Mouse (Mus musculus): ENCODE measurements around the gene Sltm. TPM values are rescaled to one million over a fixed set of nuclear protein-coding genes. Genes with fewer than 3 reads are reported as not detected.
A peak's percentile ranks its signal among the peaks of the same experiment; 100 is the strongest.

Sltm gene
- polyA plus RNA-seq, 1 experiment from 2014 or later: 74.4 TPM

DNA sequence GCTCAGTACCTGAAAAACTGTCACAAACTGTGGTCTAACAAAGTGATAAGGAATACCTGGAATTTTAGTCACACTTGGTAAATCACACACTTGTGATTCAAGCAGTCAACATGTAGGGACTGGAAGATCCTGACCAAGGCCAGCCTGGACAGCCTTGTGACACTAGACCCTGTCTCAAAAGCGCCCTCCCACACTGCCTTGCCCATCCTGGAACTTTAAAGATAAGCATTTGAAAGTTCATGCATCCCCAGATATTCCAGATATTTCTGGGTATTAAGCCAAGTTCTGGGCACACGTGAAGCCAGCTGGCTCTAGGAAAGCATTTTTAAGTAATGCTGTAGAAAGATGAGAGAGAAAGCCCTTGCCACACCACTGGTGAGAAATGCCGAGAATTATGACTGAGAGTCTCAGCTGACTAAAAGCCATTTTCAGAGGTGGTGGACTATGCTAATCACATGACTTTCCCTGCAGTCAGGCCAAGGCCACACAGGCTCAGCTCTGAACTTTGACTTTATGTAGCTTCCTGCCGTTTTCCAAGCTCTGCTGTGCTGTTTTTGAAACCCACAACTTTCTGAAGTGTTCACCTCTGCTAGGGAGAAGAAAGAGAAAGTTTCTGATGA lies 32.5 kb upstream of the Sltm start:
- Histone ChIP-seq H3K9me3 (ENCODE audit: control insufficient read depth, low read length) (no peaks in the 10 kb centered on the region), H3K4me2 (ENCODE audit: low read depth, low read length) (no peak overlapping the region), H3K9ac (replicated peaks; ENCODE audit: low read depth, low read length) (no peak overlapping the region), H3K27me3 (ENCODE audit: control insufficient read depth, insufficient read depth, low read length) (no peaks in the 10 kb centered on the region), H3K27ac (ENCODE audit: low read depth, low read length) (no peak overlapping the region), H3K4me3 (ENCODE audit: low read depth, low read length) (no peak overlapping the region), H3K36me3 (ENCODE audit: control insufficient read depth, insufficient read depth, low read length) (no peaks in the 10 kb centered on the region), H3K4me1 (ENCODE audit: control insufficient read depth, insufficient read depth, low read length) (no peaks in the 10 kb centered on the region)
- no peak for ATAC-seq (ENCODE audit: low read depth)
- 82% methylated on average over 4 of the region's 4 CpGs for WGBS

DNA sequence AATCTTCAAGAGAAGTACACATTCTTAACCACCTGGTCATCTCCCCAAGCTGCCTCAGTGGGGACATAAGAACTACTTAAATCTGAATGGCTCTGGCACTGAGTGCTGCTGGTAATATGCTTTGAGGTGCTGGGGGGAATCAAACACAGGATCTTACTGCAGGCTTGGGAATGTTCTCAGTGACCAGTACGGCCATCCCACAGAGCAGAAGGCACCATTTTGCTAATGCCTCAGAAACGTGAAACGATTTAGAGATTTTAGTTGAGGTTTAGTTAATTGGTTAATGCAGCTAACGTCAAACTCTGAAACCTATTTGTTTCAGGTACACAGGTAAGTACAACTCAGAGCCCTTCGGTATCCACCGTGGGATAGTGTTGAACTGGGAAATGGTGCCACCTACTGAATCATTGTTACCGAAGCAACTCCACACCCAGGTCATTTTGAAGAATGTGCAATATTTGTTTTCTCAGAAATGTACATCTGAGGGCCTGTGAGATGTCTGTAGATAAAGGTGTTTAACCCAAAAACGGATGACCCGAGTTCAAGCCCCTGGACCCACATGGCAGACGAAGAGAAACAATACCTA lies 31.5 kb upstream of the Sltm start:
- Histone ChIP-seq H3K4me1 (ENCODE audit: control insufficient read depth, insufficient read depth, low read length) (no peaks in the 10 kb centered on the region), H3K9ac (replicated peaks; ENCODE audit: low read depth, low read length) (no peak overlapping the region), H3K4me3 (ENCODE audit: low read depth, low read length) (no peak overlapping the region), H3K27ac (ENCODE audit: low read depth, low read length) (no peak overlapping the region), H3K9me3 (ENCODE audit: control insufficient read depth, low read length) (no peaks in the 10 kb centered on the region), H3K4me2 (ENCODE audit: low read depth, low read length) (no peak overlapping the region), H3K36me3 (ENCODE audit: control insufficient read depth, insufficient read depth, low read length) (no peaks in the 10 kb centered on the region), H3K27me3 (ENCODE audit: control insufficient read depth, insufficient read depth, low read length) (no peaks in the 10 kb centered on the region)
- no peak for ATAC-seq (ENCODE audit: low read depth)
- WGBS: 73% methylated on average over 10 of the region's 10 CpGs

DNA sequence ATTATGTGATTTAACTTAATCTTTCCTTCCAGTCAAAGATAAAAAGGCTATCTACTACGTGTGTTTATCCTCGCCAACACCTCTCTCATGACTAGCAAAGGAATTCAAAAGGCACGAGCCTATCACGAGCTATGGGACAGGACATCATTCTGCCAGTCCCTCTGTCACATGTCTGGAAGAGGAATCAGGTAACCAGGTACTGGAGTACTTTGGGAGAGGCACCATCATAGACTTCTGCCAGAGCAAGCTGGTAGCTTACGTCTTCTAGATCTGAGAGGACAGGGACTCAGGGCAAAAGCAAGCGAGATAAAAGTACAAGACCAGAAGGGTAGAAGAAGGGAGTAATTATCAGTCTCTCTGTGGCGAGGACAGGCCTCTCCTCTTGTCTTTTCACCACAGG lies 30.9 kb upstream of the Sltm start:
- 84% methylated on average over 7 of the region's 7 CpGs for WGBS
- no peaks in the 10 kb centered on the region for H3K4me1 ChIP-seq (ENCODE audit: control insufficient read depth, insufficient read depth, low read length)

DNA sequence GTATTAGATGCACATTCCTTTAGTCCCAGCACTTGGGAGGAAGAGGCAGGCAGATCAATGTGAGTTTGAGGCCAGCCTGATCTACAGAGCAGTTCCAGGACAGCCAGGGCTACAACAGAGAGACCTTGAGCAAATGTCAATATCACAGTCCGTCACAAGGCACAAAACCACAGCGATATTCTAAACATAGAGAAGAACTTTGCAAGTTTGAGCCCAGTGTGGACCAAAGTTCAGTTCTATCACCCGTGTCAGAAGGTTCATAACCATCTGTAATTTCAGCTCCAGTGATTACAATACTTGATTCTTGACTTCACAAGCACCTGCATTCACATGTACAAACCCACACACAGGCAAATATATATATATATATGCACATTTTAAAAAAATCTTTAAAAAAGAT lies 21.9 kb upstream of the Sltm start:
- no peak for ATAC-seq (ENCODE audit: low read depth)
- Histone ChIP-seq H3K4me3 (ENCODE audit: low read depth, low read length) (no peak overlapping the region), H3K36me3 (ENCODE audit: control insufficient read depth, insufficient read depth, low read length) (no peaks in the 10 kb centered on the region), H3K27ac (ENCODE audit: low read depth, low read length) (no peak overlapping the region), H3K4me2 (ENCODE audit: low read depth, low read length) (no peak overlapping the region), H3K9me3 (ENCODE audit: control insufficient read depth, low read length) (no peaks in the 10 kb centered on the region), H3K27me3 (ENCODE audit: control insufficient read depth, insufficient read depth, low read length) (no peaks in the 10 kb centered on the region), H3K9ac (replicated peaks; ENCODE audit: low read depth, low read length) (no peak overlapping the region), H3K4me1 (ENCODE audit: control insufficient read depth, insufficient read depth, low read length) (no peaks in the 10 kb centered on the region)
- 89% methylated on average over 3 of the region's 3 CpGs for WGBS

More for the DNA sequence above, 30.9 kb upstream of the Sltm start:
- Histone ChIP-seq H3K9me3 (ENCODE audit: control insufficient read depth, low read length) (no peaks in the 10 kb centered on the region), H3K4me2 (ENCODE audit: low read depth, low read length) (no peak overlapping the region), H3K27ac (ENCODE audit: low read depth, low read length) (no peak overlapping the region), H3K27me3 (ENCODE audit: control insufficient read depth, insufficient read depth, low read length) (no peaks in the 10 kb centered on the region), H3K9ac (replicated peaks; ENCODE audit: low read depth, low read length) (no peak overlapping the region), H3K36me3 (ENCODE audit: control insufficient read depth, insufficient read depth, low read length) (no peaks in the 10 kb centered on the region), H3K4me3 (ENCODE audit: low read depth, low read length) (no peak overlapping the region)
- ATAC-seq (ENCODE audit: low read depth): no peak

DNA sequence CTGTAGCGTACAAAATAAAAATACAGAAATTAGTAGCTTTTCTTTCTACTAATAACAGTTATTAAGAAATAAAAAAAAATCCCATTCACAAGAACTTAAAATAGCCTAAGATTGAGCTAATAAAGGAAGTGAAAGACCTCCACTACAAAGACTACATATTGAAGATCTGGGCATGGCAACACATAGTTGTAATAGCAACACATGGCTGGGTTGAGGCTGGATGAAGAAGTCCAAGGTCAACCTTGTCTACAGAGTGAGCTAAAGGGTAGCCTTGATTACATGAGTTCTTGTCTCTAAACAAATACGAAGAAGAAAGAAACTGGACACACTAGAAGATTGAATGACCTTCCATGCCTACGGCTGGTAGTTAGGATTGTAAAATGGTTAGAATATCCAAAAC lies 18.7 kb upstream of the Sltm start:
- Histone ChIP-seq H3K9me3 (ENCODE audit: control insufficient read depth, low read length) (no peaks in the 10 kb centered on the region), H3K27me3 (ENCODE audit: control insufficient read depth, insufficient read depth, low read length) (no peaks in the 10 kb centered on the region), H3K9ac (replicated peaks; ENCODE audit: low read depth, low read length) (no peak overlapping the region), H3K4me3 (ENCODE audit: low read depth, low read length) (no peak overlapping the region), H3K4me2 (ENCODE audit: low read depth, low read length) (no peak overlapping the region), H3K36me3 (ENCODE audit: control insufficient read depth, insufficient read depth, low read length) (no peaks in the 10 kb centered on the region), H3K27ac (ENCODE audit: low read depth, low read length) (no peak overlapping the region), H3K4me1 (ENCODE audit: control insufficient read depth, insufficient read depth, low read length) (no peaks in the 10 kb centered on the region)
- ATAC-seq (ENCODE audit: low read depth): no peak
- 98% methylated on average over 3 of the region's 3 CpGs for WGBS

DNA sequence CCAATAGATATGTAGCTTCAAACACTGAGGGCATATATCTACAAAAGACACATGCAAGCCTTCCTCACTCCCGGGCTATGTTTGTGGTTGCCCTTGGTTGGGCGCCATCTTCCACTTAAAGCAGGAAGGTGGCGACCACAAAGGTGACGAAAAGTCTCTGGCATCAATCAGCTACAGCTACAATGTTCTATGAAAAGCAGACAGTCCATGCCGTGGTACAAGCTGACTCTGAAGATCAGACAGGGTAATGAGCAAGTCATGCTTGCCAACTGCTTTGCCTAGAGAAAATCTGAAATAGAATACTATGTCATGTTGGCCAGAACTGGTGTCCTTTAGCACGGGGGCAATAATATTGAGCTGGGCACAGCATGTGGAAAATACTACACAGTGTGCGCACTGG lies 18.2 kb upstream of the Sltm start:
- Histone ChIP-seq H3K4me3 (ENCODE audit: low read depth, low read length) (no peak overlapping the region), H3K9ac (replicated peaks; ENCODE audit: low read depth, low read length) (no peak overlapping the region), H3K4me1 (ENCODE audit: control insufficient read depth, insufficient read depth, low read length) (no peaks in the 10 kb centered on the region), H3K9me3 (ENCODE audit: control insufficient read depth, low read length) (no peaks in the 10 kb centered on the region), H3K27ac (ENCODE audit: low read depth, low read length) (no peak overlapping the region), H3K4me2 (ENCODE audit: low read depth, low read length) (no peak overlapping the region), H3K36me3 (ENCODE audit: control insufficient read depth, insufficient read depth, low read length) (no peaks in the 10 kb centered on the region), H3K27me3 (ENCODE audit: control insufficient read depth, insufficient read depth, low read length) (no peaks in the 10 kb centered on the region)
- no peak for ATAC-seq (ENCODE audit: low read depth)
- WGBS: 88% methylated on average over 7 of the region's 7 CpGs

DNA sequence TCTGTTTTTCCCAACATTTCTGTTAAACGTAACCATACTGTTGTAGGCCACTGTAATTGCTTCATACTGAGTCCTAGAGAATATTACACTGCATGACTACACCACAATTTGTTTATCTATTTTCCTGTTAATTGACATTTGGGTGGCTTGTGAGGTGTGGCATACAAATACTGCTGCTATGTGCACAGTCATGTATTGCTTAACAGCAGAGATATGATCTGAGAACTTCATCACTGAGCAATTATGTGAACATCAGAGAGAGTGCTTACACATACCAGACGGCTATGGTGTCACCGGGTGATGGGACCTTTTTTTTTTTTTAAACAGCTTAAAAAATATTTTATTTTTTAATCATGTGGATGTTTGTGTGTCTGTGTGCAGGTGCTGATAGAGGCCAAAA lies 9.2 kb upstream of the Sltm start:
- no peaks in the 10 kb centered on the region for H3K36me3 ChIP-seq (ENCODE audit: control insufficient read depth, insufficient read depth, low read length)
- no peak overlapping the region for H3K9ac ChIP-seq (replicated peaks; ENCODE audit: low read depth, low read length)
- no peak overlapping the region for H3K4me3 ChIP-seq (ENCODE audit: low read depth, low read length)
- WGBS: 81% methylated on average over 3 of the region's 3 CpGs
- H3K27me3 ChIP-seq (ENCODE audit: control insufficient read depth, insufficient read depth, low read length): no peaks in the 10 kb centered on the region
- no peaks in the 10 kb centered on the region for H3K9me3 ChIP-seq (ENCODE audit: control insufficient read depth, low read length)
- no peak overlapping the region for H3K27ac ChIP-seq (ENCODE audit: low read depth, low read length)
- H3K4me1 ChIP-seq (ENCODE audit: control insufficient read depth, insufficient read depth, low read length): no peaks in the 10 kb centered on the region
- no peak for ATAC-seq (ENCODE audit: low read depth)
- H3K4me2 ChIP-seq (ENCODE audit: low read depth, low read length): no peak overlapping the region

DNA sequence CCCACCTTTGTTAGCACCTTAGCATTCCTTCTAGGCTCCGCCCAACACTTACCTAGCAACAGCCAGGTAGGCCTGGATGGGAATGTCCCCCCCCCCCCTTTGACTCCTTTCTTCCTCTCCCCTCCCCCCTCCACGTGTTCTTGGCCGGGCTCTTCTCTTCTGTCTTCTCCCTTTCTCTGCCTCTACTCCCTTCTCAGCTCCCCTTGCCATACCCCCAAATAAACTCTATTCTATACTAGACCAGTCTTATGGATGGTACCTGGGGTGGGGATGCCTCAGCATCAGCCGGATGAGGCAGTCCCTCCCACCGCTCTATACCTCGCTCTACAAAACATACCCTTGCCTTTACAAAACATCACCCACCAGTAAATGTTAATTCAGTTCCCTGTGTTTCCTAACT lies 970 bp upstream of the Sltm start:
- WGBS: 9% methylated on average over 6 of the region's 6 CpGs
- ATAC-seq (ENCODE audit: low read depth): no peak
- Histone ChIP-seq H3K27me3 (ENCODE audit: control insufficient read depth, insufficient read depth, low read length) (peaks cover 4% of the 10 kb centered on the region; the same call in 1 of the 2 replicates), H3K4me2 (ENCODE audit: low read depth, low read length) (peak overlapping the region; percentile 88), H3K4me1 (ENCODE audit: control insufficient read depth, insufficient read depth, low read length) (peaks cover 10% of the 10 kb centered on the region; the same call in 1 of the 2 replicates), H3K9me3 (ENCODE audit: control insufficient read depth, low read length) (no peaks in the 10 kb centered on the region), H3K9ac (replicated peaks; ENCODE audit: low read depth, low read length) (peak overlapping the region; percentile 66), H3K4me3 (ENCODE audit: low read depth, low read length) (peak overlapping the region; percentile 92), H3K36me3 (ENCODE audit: control insufficient read depth, insufficient read depth, low read length) (no peaks in the 10 kb centered on the region), H3K27ac (ENCODE audit: low read depth, low read length) (no peak overlapping the region)

DNA sequence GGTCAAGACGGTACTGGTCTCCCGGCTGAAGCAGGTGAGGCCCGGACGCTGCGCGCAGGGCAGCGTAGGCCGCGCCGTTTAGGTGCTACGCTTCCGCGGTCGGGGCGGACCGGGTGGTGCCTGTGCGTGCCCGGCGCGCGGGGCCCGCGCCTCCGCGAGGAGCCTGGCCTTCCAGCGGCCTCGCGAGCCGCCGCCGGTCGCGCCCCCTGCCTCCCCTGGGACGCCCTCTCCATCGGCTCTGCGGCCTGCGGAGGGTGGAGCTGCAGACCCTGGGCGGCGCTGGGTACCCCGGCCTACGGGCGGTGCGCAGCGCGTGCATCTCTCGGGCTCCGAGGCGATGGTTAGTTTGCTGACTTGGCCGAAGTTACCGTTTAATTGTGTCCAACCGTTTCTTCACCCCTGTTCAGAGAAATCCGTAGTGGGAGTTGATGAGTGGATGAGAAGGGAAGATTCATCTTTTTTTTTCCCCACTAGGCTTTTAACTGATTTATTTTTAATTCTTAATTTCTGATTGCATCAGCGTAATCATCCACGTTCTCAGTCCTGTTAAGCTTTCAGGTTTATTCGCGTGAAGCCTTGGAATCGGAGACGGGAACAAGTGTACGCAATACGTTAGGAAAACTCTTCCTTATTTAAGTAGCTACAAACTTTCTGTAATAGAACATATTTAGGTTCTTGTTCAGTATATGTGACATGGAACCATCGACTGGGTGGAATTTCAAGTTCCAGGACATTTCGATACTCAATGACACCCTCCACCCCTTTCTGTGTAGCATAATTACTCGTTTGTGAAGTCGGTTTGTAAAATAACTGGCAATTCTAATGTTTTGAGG lies 710 bp downstream of the Sltm start:
- H3K9ac ChIP-seq (replicated peaks; ENCODE audit: low read depth, low read length): peak overlapping the region; percentile 95
- no peaks in the 10 kb centered on the region for H3K9me3 ChIP-seq (ENCODE audit: control insufficient read depth, low read length)
- peaks cover 14% of the 10 kb centered on the region; the same call in 1 of the 2 replicates for H3K4me1 ChIP-seq (ENCODE audit: control insufficient read depth, insufficient read depth, low read length)
- 1% methylated on average over 57 of the region's 64 CpGs for WGBS
- H3K4me2 ChIP-seq (ENCODE audit: low read depth, low read length): peak overlapping the region; percentile 72
- H3K27me3 ChIP-seq (ENCODE audit: control insufficient read depth, insufficient read depth, low read length): peaks cover 4% of the 10 kb centered on the region; the same call in 1 of the 2 replicates
- H3K36me3 ChIP-seq (ENCODE audit: control insufficient read depth, insufficient read depth, low read length): no peaks in the 10 kb centered on the region
- H3K4me3 ChIP-seq (ENCODE audit: low read depth, low read length): peak overlapping the region; percentile 92
- ATAC-seq (ENCODE audit: low read depth): peak; percentile 81
- peak overlapping the region; percentile 99 for H3K27ac ChIP-seq (ENCODE audit: low read depth, low read length)
